Mouse (Mus musculus) spleen, postnatal 0 days (tissue): ENCODE measurements around the gene Hfe. TPM values are rescaled to one million over a fixed set of nuclear protein-coding genes. Genes with fewer than 3 reads are reported as not detected.

Experiments used
- polyA plus RNA-seq: library from polyadenylated mRNA; unstranded; fragments of >200 nt; fragmentation: Nextera tagmentation; extraction: Ambion mirVana; gene quantifications from 2 replicates; pipeline ENCODE4 v1.2.1, GENCODE M21; 2015

The Hfe gene
- 10.7 and 14.6 TPM in 2 replicates for polyA plus RNA-seq

DNA sequence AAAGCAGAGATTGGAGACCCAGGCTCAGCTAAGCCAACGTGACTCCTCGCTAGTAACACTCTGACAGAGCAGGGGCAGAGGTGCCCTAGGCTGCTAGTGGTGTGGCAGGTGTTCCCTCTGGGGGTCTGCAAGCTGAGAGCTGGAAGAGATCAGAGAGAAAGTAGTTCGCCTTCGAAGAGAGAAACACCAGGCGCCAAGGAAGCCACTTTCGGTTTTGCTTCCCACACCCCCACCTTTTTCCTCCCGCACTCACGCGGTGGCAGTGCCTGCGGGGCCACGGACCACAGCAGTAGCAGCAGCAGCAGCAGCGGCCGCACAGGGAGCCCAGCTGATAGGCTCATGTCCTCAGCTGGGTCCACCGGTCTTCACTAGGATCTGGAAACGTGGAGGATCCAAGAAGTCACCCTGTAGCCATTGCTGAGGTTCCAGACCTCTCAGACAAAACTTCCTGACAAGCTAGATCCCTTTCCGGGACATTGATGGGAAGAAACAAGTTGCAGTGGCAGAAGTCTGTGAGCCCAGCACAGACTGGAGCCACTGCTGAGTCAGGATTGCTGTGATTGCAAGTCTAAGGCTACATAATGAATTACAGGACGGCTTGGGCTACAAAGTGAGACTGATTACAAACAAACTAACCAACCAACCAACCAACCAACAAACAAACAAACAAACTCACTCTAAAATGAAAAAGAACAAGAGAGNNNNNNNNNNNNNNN is at the start of gene Hfe:
TSS of gene Hfe (minus strand) at position 481 of the 716 bp plus-strand sequence.

DNA sequence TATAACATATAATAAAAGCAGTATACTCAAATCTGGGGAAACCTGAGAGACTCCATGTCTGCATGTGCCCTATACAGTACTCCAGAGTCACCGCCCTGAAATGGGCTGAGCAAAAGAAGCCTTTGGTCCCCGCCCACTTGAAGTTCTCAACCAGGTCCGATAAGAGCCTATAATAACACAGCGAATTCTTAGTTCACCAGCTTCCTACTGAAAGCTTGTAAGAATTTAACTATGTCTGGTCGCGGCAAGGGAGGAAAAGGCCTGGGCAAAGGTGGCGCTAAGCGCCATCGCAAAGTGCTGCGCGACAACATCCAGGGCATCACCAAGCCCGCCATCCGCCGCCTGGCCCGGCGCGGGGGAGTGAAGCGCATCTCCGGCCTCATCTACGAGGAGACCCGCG is 46.1 kb upstream of the Hfe start, which contains the start of gene Hist1h4b:
TSS of gene Hist1h4b (plus strand) at position 224 of the 400 bp plus-strand sequence.

DNA sequence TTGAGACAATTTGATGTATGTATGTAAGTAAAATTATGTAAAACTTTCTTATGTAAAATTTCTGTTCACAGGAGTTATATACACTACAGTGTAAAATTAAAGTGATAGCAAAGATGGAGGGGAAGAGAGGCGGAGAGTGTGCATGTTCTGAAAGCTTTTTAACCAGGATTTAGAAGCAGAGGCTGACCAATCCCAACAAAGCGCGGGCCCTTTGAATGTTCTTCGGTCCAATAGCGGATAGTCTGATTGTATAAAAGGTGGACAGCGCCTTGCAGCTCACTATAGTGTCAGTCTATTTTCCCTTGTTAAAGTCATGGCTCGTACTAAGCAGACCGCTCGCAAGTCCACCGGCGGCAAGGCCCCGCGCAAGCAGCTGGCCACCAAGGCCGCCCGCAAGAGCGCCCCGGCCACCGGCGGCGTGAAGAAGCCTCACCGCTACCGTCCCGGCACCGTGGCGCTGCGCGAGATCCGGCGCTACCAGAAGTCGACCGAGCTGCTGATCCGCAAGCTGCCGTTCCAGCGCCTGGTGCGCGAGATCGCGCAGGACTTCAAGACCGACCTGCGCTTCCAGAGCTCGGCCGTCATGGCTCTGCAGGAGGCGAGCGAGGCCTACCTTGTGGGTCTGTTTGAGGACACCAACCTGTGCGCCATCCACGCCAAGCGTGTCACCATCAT is 41.5 kb upstream of the Hfe start, which contains the start of gene Hist1h3b:
TSS of gene Hist1h3b (plus strand) at position 201 of the 675 bp plus-strand sequence.

DNA sequence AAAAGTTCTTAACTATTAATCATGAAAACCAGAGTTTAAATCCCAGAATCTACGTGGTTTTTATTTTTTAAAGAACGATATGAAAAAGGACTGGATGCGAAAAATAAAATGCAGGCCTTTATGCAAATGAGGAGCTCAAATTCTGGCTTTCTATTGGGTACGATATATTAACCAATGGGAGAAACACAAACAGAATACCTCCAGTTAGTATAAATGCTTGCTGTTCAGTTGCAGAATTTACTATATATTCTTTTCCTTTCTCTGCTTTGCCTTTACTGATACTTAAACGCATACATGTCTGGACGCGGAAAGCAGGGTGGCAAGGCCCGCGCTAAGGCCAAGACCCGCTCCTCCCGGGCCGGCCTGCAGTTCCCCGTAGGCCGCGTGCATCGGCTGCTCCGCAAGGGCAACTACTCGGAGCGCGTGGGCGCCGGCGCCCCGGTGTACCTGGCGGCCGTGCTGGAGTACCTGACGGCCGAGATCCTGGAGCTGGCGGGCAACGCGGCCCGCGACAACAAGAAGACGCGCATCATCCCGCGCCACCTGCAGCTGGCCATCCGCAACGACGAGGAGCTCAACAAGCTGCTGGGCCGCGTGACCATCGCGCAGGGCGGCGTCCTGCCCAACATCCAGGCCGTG is 40.3 kb upstream of the Hfe start, which contains the start of gene Hist1h2ab:
TSS of gene Hist1h2ab (plus strand) at position 288 of the 639 bp plus-strand sequence.

DNA sequence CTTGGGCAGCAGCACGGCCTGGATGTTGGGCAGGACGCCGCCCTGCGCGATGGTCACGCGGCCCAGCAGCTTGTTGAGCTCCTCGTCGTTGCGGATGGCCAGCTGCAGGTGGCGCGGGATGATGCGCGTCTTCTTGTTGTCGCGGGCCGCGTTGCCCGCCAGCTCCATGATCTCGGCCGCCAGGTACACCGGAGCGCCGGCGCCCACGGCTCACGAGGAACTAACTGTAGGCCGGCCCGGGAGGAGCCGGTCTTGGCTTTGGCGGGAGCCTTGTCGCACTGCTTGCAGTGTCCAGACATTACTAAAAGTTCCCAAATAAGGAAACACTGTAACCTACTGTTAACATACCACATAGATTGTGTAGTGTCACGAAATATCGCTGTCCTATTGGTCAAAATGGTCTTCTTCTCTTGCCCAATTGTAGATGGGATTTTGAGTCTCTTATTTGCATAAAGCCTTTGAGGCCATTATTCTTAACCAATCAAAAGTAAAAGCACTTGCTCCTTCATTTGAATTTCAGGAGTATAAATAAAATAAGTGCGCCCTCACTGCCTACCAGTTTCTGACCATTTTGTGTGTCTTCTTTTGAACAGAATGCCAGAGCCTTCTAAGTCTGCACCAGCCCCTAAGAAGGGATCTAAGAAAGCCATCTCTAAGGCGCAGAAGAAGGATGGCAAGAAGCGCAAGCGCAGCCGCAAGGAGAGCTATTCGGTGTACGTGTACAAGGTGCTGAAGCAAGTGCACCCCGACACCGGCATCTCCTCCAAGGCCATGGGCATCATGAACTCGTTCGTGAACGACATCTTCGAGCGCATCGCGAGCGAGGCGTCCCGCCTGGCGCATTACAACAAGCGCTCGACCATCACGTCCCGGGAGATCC is 35.8 kb upstream of the Hfe start, which contains the start of gene Hist1h2bb:
TSS of gene Hist1h2bb (plus strand) at position 534 of the 880 bp plus-strand sequence.

DNA sequence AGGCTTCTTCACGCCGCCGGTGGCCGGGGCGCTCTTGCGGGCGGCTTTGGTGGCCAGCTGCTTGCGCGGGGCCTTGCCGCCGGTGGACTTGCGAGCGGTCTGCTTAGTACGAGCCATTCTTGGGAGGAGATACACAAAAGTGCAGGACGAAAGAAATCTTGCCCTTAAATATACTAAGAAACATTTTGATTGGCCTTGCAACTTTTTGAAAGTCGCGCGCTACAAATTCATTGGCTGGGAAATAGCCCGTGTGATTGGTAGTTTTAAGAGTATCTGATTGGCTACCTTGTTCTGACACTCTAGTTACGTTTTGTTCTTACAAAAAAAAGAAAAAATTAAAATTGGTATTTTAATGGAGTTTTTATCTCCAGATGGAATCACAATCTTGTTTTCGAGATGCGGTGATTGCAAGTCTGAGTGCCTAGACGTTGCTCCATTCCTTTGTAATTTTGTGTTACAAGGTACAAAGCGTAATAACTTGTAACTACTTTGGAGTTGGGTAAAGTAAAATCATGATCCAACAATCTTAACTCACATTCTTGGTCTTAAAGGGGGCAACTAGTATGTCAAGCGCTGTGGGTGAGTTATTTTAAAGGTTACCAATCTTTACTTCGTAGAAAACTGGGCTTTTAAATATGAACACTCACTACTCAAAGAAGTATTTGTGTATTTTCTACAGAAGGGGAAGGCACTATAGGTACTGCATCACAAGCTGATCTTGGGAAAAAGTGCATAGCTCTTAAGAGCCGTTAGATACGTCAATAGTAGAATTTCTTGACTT is 34.9 kb upstream of the Hfe start, which contains the start of gene Hist1h3c:
TSS of gene Hist1h3c (minus strand) at position 222 of the 781 bp plus-strand sequence.

DNA sequence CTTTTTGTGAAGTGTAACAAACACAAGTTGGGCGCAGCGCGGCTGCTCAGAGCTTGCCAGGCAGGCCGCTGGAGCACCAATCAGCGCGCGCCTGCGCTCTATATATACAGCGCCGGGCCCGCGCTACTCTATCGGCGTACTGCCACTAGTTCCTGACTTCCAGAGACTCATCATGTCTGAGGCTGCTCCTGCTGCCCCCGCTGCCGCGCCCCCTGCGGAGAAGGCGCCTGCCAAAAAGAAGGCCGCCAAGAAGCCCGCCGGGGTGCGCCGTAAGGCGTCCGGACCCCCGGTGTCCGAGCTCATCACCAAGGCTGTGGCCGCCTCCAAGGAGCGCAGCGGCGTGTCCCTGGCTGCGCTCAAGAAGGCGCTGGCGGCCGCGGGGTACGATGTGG is 28.0 kb upstream of the Hfe start, which contains the start of gene Hist1h1c:
TSS of gene Hist1h1c (plus strand) at position 132 of the 392 bp plus-strand sequence.

DNA sequence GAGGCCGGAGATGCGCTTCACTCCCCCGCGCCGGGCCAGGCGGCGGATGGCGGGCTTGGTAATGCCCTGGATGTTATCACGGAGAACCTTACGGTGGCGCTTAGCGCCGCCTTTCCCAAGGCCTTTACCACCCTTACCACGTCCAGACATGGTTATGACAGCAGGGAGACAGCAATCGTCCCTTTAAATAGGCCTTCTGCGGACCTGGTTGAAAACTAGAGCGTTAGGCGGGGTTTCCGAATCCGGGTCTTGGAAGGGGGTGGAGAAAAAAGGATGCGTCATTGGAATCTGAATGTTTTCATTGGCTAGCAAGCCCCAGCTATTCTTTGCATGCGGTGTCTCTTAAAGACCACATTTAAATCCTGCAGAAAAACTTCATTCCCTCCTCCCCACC is 12.4 kb downstream of the Hfe start, which contains the start of gene Hist1h4c:
TSS of gene Hist1h4c (minus strand) at position 155 of the 394 bp plus-strand sequence.

DNA sequence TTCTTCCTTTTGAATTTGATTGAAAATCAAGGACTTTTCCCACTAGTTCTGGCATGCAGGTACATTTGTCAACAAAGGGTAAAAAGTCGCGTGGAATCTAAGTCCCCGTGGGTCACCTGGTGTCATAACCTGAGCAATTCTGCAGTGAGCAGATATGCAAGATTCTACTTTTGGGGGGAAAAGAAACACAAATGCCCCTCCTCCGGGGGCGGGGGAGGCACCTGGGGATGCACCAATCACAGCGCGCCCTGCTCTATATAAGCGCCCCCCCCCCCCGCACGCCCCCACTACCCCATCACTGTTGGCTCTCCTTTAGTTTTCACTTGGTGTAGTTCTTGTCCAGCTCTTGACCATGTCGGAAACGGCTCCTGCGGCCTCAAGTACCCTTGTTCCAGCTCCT is 15.1 kb downstream of the Hfe start, which contains the start of gene Hist1h1t:
TSS of gene Hist1h1t (plus strand) at position 301 of the 400 bp plus-strand sequence.

DNA sequence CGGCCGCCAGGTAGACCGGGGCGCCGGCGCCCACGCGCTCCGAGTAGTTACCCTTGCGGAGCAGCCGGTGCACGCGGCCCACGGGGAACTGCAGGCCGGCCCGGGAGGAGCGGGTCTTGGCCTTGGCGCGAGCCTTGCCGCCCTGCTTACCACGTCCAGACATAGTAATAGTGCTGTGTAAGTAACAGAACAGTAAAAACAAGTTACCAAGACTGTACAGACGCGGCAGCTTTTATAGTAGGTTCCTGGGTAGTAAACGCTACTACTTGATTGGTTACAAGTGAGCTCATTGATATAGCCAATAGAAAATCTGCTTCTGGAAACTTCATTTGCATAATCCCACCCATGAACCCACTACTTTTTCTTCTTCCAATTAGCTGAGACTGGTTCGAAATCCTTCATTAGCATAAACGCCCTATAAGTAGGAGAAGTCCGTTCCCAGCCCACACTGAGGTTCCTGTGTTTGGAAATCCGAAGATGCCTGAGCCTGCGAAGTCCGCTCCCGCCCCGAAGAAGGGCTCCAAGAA is 26.8 kb downstream of the Hfe start, which contains the start of the genes Hist1h2ac and Hist1h2bc:
TSS of gene Hist1h2ac (minus strand) at position 194 of the 527 bp plus-strand sequence.
TSS of gene Hist1h2bc (plus strand) at position 445 of the 527 bp plus-strand sequence.

Other genes starting within 250 kb of the Hfe start
- gene Btn1a1, start 245.0 kb downstream of the Hfe start, polyA plus RNA-seq: 2.5 and 3.0 TPM in 2 replicates
- not detected in 2 replicates for gene Btn2a2, start 222.0 kb downstream of the Hfe start, polyA plus RNA-seq
- 10.2 and 10.9 TPM in 2 replicates for gene Hist1h4h, start 179.8 kb downstream of the Hfe start, polyA plus RNA-seq
- 40.9 and 45.6 TPM in 2 replicates for gene Hist1h2af, start 176.9 kb downstream of the Hfe start, polyA plus RNA-seq
- gene Hist1h3g, start 175.4 kb downstream of the Hfe start, polyA plus RNA-seq: 18.3 and 26.4 TPM in 2 replicates
- 2.3 and 2.8 TPM in 2 replicates for gene Hist1h2bh, start 167.5 kb downstream of the Hfe start, polyA plus RNA-seq
- gene Hist1h3f, start 166.8 kb downstream of the Hfe start, polyA plus RNA-seq: 5.0 and 8.1 TPM in 2 replicates
- gene Hist1h4f, start 159.2 kb downstream of the Hfe start, polyA plus RNA-seq: 7.3 and 7.9 TPM in 2 replicates
- gene Hist1h1d, start 157.6 kb downstream of the Hfe start, polyA plus RNA-seq: 0.91 and 1.1 TPM in 2 replicates
- 15.3 and 18.5 TPM in 2 replicates for gene Hist1h3e, start 148.5 kb downstream of the Hfe start, polyA plus RNA-seq
- gene Hist1h2ae, start 139.6 kb downstream of the Hfe start, polyA plus RNA-seq: 134 and 158 TPM in 2 replicates
- 22.9 and 29.0 TPM in 2 replicates for gene Hist1h2bg, start 139.5 kb downstream of the Hfe start, polyA plus RNA-seq
- 18.8 and 26.9 TPM in 2 replicates for gene Hist1h2bf, start 136.7 kb downstream of the Hfe start, polyA plus RNA-seq
- gene Hist1h2ad, start 136.5 kb downstream of the Hfe start, polyA plus RNA-seq: 4.1 and 8.1 TPM in 2 replicates
- gene Hist1h3d, start 135.1 kb downstream of the Hfe start, polyA plus RNA-seq: 19.3 and 30.4 TPM in 2 replicates
- 202 and 234 TPM in 2 replicates for gene Hist1h4d, start 129.3 kb downstream of the Hfe start, polyA plus RNA-seq
- gene Hist1h2be, start 89.7 kb downstream of the Hfe start, polyA plus RNA-seq: 2.5 and 3.2 TPM in 2 replicates
- gene Hist1h1e, start 88.3 kb downstream of the Hfe start, polyA plus RNA-seq: 31.4 and 33.9 TPM in 2 replicates
- gene Hist1h2ac, start 26.9 kb downstream of the Hfe start, polyA plus RNA-seq: 1.9 and 3.1 TPM in 2 replicates
- 77.4 and 85.8 TPM in 2 replicates for gene Hist1h2bc, start 26.7 kb downstream of the Hfe start, polyA plus RNA-seq
- gene Hist1h1t, start 15.0 kb downstream of the Hfe start, polyA plus RNA-seq: not detected in 2 replicates
- 18.8 TPM in 2 replicates for gene Hist1h4c, start 12.4 kb downstream of the Hfe start, polyA plus RNA-seq
- 62.5 and 68.9 TPM in 2 replicates for gene Hist1h1c, start 28.0 kb upstream of the Hfe start, polyA plus RNA-seq
- gene Hist1h3c, start 34.7 kb upstream of the Hfe start, polyA plus RNA-seq: 10.7 and 11.0 TPM in 2 replicates
- gene Hist1h2bb, start 35.9 kb upstream of the Hfe start, polyA plus RNA-seq: 7.7 and 9.4 TPM in 2 replicates
- gene Hist1h2ab, start 40.3 kb upstream of the Hfe start, polyA plus RNA-seq: 104 and 128 TPM in 2 replicates
- gene Hist1h3b, start 41.4 kb upstream of the Hfe start, polyA plus RNA-seq: 51.9 and 64.5 TPM in 2 replicates
- gene Hist1h4b, start 46.2 kb upstream of the Hfe start, polyA plus RNA-seq: 8.3 and 9.5 TPM in 2 replicates
- 1.3 and 1.4 TPM in 2 replicates for gene Hist1h4a, start 50.4 kb upstream of the Hfe start, polyA plus RNA-seq
- gene Hist1h3a, start 51.5 kb upstream of the Hfe start, polyA plus RNA-seq: 26.7 and 31.7 TPM in 2 replicates
- 15.4 and 20.8 TPM in 2 replicates for gene Hist1h1a, start 52.8 kb upstream of the Hfe start, polyA plus RNA-seq
- not detected in 2 replicates for gene Trim38, start 59.1 kb upstream of the Hfe start, polyA plus RNA-seq
- gene Slc17a2, start 96.1 kb upstream of the Hfe start, polyA plus RNA-seq: not detected in 2 replicates
- not detected in 2 replicates for gene Slc17a3, start 128.6 kb upstream of the Hfe start, polyA plus RNA-seq
- not detected in 2 replicates for gene Slc17a1, start 156.9 kb upstream of the Hfe start, polyA plus RNA-seq
- gene Slc17a4, start 204.2 kb upstream of the Hfe start, polyA plus RNA-seq: 0.16 TPM in 2 replicates
- gene Hist1h2ba, start 223.3 kb upstream of the Hfe start, polyA plus RNA-seq: not detected in 2 replicates
- gene Hist1h2aa, start 223.6 kb upstream of the Hfe start, polyA plus RNA-seq: not detected in 2 replicates